Mouse (Mus musculus) v-Abl transformed pro-B cells (cell line): Measurements from ENCODE around the gene Casp4.

Source experiments
- in situ Hi-C, 2 experiments: fragments of 400-800 bp; cut with MboI; formaldehyde crosslinking; loops; one replicate each; pipeline ENCODE4 v1.15.1; 2025; ENCODE audit not compliant: unreplicated experiment in 2 of 2

Casp4 gene

DNA sequence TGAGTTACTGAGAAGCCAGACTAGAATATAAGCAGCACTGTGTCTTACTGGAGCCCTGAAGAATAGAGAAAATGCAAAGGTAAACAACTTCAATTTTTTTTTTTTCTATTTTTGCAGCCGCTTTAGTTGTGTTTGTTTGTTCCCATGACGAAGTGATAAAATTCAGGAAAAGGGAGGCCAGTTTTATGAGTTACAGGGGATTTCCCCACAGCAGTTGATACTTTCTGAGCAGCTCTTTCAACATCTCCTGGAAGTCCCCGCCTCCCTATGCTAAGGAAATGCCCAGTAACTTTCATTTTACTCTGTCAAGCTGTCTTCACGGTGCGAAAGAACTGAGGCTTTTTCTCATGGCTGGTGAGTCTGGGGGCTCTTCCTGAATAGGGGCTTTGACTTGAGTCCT lies at the start of gene Casp4:
Casp4 (plus strand) TSS at position 268 of the 400 bp plus-strand sequence.
- in situ Hi-C loops, result loop anchor here (10.0 to 25.0 kb wide), 5 partner anchors 996 to 1946 kb away; partner anchors contain the start of genes Aasdhppt (in 2 of the 2), Kbtbd3 (in 2 of the 2), Dcun1d5 (in 1 of the 2) and Dync2h1 (in 1 of the 2)

DNA sequence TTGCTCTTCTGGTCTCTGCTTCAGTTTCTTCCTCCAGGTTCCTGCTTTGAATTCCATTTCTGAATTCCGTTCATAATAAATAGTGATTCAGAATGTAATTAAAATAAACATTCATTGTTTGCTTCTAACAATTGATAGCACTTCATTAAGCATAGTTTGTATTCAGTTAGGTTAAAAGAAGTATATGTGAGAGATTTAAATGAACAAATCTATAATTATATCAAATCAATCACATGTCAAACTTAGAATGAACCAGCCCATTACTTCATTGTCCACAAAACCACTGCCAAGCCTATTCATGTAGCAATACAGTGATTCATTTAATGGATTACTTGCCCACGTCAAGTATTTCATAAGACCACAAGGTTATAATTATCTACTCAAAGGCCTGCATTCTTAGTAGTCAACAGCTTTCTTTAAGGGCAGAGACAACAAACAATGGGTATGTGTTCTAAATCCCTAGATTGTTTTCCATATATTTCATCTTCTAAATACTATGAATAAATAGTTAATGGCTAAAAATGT lies 44.6 kb upstream of the Casp4 start:
- in situ Hi-C loops, result no loop called here

DNA sequence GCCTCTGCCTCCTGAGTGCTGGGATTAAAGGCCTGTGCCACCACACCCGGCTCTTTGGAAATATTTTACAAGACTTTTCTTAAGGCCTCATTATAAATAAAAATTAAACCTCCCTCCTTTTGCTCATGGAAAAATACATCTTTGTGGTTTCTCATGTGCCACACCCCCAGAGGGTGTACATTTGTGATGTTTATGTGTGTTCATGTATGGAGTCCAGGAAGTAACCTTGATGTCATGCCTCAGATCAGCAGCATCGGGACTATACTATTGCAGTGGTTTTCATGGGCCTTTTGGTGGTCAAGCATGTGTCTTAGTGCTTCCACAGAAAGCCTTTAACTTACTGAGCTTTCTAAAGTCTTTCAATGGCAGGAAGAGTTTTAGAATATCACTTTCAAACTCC lies 38.4 kb upstream of the Casp4 start:
- in situ Hi-C loops, result no loop called here

DNA sequence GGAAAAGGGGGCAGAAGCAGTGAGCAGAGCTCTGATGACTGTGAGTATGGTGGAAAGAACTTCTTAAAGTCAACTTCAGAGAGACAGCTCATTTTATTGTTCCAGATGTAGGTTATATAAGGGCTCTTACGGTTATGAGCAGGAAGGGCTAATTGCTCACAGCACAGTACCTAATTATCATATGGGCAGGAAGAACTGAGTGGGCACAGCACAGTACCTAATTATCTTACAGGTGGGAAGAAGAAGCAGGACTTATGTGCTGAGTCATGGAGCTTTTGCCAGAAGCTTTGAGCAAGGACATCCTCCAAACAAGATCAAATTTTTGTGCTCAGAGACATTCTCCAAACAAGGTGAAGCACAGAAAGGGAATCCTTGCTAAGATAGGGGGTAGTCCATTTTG lies 37.7 kb upstream of the Casp4 start:
- in situ Hi-C loops, result no loop called here

DNA sequence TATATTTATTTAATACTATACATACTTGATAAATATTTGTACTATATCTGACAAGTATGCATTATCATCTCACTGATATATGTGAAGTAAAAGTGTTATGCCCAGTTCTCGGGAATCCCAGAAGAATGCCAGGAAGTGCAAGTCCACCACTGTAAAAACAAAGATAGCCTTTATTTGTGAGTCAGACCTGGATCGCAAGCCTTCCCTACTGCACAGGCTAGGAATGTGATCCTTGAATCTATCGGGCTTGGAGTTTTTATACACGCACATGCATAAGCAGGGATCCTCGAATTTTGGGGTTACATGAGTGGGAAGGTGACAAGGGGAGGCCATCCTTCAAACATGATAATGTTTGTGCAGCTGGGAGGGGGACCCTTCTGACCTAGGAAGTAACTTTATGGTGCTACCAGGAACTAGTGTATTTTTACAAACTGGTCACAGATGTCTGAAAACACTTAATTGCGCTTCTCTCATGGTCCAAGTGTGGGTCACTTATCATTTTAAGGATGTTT lies 37.2 kb upstream of the Casp4 start:
- in situ Hi-C loops, result no loop called here

DNA sequence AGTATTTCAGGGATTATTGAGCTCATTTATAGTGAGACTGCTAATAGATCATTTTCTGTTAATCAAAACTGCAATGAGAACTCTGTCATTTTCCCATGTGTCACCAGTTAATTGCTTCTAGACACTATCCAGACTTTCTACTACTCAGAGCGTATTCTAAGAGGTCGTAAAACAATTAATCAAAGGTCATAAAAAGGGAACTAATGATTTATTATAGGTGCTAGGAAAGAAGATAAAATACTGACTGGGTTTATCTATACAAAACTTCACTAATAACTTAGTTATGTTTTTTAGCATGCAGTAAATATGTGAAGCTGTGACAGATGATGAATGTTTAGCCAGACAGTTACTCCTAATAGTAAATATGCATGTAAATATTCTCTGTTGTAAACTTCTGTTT lies 22.6 kb upstream of the Casp4 start:
- in situ Hi-C loops, result no loop called here

DNA sequence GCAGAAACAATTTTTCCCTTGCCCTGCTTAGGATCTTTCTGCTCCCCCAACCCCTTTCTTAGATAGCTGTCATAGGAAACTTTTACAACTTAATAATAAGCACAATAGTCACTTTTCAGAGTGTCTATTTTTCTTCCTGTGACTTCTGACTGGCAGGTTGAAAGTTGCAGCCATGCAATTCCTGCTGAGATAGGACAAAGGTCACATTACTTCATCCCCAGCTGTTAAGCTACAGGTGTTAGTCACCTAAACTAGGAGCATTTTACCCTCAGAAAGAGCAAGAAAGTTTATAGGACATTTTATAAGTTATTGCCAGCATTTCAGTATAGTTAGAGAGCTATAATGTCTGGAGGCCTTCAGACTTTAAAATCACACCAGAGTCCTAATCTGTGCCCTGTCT lies 22.0 kb upstream of the Casp4 start:
- in situ Hi-C loops, result no loop called here

DNA sequence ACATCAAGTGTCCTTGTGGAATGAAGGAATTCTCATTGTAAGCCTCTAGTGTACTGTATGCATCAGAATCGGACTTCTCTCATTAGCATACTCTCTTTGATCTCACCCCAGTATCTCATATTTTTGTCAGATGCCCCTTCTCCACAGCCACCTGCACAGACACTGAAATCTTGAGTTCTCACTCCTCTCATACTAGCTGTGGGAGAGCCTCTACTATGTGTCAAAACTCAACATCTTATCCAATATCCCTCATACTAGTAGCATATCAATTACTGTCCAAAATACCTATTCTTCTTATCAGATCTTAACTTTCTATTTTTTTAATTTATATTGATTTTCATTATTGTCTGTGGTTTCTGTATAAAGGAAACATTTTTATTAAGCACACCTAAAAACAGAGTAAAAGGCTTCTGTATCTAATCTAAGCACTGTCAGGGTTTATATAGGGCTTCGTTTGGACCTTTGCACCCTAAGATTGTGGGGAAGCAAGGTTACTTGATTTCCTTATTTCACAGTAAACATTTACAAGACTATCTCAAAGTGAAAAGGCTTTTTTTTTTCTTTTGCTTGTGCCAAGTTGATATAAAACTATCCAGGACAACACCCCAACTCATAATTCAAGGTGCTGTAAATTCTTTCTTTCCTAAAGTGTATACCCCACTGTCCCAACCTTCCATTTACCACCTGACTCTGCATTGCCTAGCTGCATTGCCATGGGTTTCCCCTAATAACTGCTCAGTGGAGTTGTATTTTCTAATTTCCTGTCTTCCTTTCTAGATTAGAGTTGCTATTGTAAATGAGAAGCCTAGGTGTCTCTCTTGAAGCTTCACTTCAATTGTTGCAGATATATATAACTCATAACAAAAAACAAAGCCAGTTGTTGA lies 12.0 kb upstream of the Casp4 start:
- in situ Hi-C loops, result no loop called here

DNA sequence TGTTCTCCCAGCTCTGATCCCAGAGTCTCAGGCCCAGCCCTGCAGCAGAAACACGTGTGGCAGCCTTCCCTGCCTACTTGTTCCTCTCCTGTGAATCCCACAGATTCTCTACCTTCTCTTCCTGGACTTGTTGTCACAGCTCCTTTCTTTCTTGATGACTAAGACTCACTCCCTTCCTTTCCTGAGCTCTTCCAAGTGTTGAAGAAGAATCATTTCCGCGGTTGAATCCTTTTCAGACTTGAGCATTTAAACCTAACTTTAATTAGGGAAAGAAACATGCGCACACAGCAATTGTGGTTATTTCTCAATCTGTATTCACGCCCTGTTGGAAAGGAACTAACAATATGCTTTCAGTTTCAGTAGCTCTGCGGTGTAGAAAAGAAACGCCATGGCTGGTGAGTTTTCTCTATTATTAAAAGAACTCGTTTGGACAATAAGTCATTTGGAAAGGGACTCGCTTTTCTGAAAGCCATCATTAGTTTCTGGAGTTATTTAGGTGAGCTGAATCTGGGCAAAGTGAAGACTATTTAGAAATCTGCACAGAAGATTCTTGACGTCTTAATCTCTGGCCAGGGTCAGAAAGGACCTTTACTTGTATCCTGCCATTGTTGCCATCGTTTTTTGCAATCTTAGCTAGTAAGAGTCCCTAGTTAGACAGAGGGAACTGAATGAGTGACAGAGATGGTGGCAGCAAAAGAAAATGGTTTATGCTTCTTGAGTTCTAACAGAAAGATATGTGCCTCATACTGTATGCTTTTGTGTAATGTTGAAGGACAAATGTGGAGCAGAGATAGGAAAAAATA lies 10.1 kb upstream of the Casp4 start, which contains the start of gene Casp1:
Casp1 (plus strand) TSS at position 189 of the 803 bp plus-strand sequence.
- in situ Hi-C loops, result no loop called here

DNA sequence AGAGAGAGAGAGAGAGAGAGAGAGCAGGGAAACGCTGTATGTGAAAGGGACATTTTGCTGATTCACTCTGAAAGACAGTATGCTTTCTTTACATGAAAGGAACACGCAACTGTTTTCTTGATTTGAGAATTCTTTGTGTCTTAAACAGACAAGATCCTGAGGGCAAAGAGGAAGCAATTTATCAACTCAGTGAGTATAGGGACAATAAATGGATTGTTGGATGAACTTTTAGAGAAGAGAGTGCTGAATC lies 9.6 kb upstream of the Casp4 start:
- in situ Hi-C loops, result no loop called here

DNA sequence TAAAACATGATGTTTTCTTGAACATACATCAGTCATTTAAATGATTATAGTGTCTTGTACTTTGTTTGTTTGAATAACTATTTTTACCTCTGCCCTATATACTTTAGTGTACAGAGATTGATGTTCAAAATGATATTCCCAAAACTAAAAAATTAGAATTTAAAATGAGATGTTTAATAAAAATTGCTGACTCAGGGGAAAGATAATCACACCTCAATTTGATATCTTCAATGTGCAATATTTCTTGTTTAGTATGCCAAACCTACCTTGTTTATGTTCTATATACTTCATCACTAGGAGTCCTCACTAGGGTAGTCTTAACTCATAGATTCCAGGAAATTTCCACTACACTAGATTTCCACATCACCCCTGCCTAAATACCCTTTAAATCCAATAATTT lies 1.5 kb downstream of the Casp4 start:
- in situ Hi-C loops, result loop anchor here (10.0 to 25.0 kb wide), 5 partner anchors 935 to 1948 kb away; partner anchors contain the start of genes Aasdhppt (in 1 of the 2), Dcun1d5 (in 1 of the 2), Dync2h1 (in 1 of the 2) and Kbtbd3 (in 1 of the 2)

DNA sequence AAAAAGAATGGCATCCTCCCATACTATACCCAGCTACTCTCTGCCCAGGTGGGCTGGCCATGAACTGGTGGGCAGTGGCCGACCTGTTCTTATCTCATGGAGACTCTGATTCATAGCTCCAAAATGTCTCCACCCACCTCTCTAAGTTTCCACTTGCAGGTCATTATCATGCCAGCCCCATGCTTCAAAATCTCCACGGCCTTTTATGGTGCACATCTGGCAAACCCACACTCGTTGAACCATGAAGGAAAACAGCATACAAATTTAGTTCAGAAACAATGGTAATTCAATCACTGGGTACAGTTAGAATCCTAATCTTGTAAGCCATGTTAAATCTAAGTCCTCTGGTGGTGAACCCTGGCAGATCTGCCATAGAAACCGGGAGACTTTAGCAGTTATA lies 2.8 kb downstream of the Casp4 start:
- in situ Hi-C loops, result loop anchor here (10.0 to 25.0 kb wide), 5 partner anchors 937 to 1949 kb away; partner anchors contain the start of genes Aasdhppt (in 1 of the 2), Dcun1d5 (in 1 of the 2), Dync2h1 (in 1 of the 2) and Kbtbd3 (in 1 of the 2)

DNA sequence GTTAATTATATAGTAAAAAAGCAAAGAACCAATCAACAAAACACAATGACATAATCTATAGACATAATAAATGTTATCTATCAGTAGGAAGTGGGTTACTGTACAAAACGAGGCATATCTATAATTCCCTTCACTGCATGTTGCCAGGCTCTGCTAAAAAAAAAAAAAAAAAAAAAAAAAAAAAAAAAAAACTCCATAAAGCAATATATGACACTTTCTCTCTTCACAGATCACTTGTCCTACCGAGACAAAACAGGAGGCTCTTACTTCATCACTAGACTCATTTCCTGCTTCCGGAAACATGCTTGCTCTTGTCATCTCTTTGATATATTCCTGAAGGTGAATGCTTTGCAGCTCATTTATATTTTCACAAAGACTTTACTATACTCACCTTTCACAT lies 19.6 kb downstream of the Casp4 start:
- in situ Hi-C loops, result no loop called here

DNA sequence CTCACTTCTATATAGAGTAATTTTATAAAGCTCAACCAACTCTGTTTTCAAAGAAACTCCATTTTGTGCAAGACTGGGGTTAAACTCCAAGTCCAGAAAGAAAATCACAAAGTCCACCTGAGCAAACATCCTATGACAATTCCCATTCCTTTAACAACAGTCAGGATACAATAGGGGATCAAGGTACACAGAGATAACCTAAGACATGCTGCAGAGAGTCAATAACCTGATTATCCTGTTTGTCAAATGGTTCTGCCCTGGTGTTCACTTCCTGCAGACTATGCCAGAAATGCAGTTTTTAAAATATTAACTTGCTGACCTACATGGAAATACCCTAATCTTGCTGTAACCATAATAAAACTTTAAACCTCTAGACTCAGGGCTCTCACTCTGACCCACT lies 23.8 kb downstream of the Casp4 start:
- in situ Hi-C loops, result no loop called here

DNA sequence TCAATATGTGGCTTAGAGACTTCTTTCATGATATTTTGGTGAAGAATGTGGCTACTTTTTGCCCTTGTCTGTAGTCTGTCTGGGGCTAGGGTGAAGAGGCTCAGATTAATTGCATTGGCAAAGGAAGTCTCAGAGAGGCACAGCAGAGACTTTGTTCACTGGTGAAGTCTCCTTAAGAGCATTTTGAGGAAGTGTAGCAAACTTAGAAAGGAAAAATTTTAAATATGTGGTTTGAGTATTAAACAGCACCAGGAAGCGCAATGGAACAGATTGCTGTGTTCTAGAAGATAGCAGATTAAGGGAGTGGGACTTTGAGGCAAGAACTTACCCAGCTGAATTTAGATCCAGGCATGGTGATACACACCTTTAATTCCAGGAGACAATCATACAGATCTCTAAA lies 24.8 kb downstream of the Casp4 start:
- in situ Hi-C loops, result no loop called here

DNA sequence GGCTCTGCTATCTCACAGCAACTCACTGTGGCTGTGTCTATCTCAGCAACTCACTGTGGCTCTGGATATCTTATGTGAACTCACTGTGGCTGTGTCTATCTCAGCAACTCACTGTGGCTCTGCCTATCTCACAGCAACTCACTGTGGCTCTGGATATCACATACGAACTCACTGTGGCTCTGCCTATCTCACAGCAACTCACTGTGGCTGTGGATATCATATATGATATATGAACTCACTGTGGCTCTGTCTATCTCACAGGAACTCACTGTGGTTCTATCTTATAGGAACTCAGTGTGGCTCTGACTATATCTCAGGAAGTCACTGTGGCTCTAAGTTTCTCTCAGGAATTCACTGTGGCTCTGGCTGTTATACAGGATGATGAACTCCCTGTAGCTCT lies 34.5 kb downstream of the Casp4 start:
- in situ Hi-C loops, result no loop called here

DNA sequence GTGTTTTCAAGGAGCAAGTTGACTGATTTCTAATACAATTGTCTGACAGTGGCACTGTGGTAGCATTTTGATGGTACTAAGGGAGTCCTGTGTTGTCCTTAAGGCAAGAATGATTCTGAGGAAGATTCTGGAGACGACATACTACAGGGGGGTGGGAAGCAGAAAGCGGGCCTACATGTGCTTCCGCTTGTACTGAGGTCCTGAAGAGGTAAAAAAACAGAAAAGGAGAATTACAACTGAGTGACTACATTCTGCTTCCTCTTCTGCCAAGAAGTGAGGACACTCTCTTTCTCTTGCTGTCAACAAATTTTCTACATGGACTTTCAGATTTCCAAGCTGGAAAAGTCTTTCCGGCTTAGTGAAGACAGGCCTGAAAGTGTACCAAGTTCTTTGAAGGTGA lies 35.5 kb downstream of the Casp4 start:
- in situ Hi-C loops, result no loop called here

DNA sequence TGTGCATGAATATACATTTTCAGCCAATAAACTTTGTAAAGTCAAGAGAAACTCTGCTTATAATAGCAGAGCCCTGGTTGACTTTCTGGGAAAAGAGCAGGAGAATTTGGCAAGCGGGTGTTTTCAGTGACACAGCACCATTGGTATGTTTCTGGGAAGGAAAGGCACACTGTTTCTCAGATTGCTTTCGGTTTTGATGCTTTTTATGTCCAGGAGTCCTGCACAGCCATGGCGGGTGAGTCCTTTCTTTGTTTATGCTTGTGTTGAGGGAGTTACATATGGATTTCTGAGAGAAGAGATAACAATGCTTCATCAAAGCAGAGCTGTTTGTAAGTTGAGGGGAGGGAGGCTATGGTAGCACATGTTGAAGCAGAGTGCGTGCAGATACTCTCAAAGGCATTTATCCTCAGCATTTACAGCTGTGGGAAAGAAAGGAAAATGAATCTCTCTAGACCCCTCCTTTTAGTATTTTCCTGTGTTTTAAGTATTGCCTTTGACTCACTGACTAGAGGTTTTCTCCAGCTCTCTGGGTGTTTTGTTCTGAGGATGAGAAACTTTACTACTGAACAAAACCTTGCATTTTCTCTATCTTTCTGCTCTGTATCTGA lies 36.8 kb downstream of the Casp4 start, which contains the start of gene Casp12:
Casp12 (plus strand) TSS at position 140 of the 608 bp plus-strand sequence.
- in situ Hi-C loops, result no loop called here

DNA sequence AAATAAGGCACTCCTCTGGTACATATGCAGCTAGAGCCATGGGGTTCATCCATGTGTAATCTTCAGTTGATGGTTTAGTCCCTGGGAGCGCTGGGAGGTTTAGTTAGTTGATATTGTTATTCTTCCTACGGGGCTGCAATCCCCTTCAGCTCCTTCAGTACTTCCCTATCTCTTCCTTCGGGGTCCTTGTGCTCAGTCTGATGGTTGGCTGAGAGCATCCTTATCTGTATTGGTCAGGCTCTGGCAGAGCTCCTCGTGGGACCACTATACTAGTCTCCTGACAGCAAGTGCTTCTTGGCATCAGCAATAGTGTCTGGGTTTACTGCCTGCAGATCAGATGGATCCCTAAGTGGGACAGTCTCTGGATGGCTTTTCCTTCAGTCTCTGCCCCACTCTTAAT lies 38.8 kb downstream of the Casp4 start:
- in situ Hi-C loops, result no loop called here

DNA sequence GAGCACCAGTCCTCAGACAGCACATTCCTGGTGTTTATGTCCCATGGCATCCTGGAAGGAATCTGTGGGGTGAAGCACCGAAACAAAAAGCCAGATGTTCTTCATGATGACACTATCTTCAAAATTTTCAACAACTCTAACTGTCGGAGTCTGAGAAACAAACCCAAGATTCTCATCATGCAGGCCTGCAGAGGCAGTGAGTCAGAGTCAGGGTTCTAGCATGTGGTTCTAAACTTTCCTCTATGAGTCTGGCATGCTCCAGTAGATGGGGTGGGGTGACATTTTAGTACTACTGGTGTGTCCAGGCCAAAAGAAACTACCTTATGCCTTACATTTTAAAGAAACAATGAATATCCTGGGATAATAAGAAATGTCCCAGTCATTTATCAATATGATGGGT lies 45.0 kb downstream of the Casp4 start:
- in situ Hi-C loops, result no loop called here

DNA sequence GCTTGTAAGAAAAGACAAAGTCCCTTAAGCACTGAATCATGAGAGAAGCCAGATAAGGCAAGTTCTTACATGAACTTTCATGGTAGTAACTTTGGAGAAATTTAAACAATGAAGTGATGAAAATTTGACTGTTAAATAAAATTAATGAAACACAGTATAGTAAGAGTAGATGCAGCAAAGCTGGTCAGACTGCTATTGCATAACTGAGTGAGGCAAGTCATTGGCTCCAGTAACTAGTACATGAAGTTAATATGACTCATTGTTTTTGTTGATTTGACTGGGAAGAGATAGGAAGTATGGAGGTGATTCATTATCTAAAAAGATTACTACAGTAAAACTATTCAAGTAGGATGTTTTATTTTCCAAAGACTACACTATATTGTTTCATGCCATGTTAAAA lies 48.2 kb downstream of the Casp4 start:
- in situ Hi-C loops, result no loop called here
